Mouse (Mus musculus) lung, postnatal 0 days (tissue): Measurements from ENCODE around the gene Sdf2l1.

Source experiments
- CTCF ChIP-seq: IDR thresholded peaks from 2 replicates; pipeline ENCODE4 v1.5.1; 2016; ENCODE audit warnings: antibody characterized with exemption, mild to moderate bottlenecking
- EP300 ChIP-seq: IDR thresholded peaks from 2 replicates; pipeline ENCODE4 v1.6.1; 2016; ENCODE audit warnings: antibody characterized with exemption, mild to moderate bottlenecking, control low read depth

DNA sequence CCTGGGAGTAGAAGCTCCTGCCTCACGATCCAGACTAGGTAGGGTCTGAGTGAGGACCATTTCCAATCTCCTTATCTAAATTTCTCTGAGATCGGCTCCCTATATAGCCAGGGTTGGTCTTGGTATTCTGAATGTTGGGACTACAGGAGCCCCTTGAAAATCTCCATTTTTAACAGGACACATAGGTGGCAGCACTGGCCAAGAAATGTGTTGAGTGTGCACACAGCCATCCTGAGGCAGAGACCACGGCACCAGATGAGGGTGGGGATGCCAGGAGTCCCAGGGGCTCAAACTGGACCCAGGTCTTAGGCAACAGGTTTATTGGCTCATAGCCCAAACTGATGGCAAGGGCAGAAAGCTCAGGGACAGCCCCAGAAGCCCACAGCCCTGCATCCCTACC, 43.8 kb downstream of the Sdf2l1 start:
- TF ChIP-seq CTCF (peak; percentile 22; the same call in 1 of the 2 replicates), EP300 (no peak)
